Mouse (Mus musculus): ENCODE results near the gene Adam22.

The Adam22 gene

DNA sequence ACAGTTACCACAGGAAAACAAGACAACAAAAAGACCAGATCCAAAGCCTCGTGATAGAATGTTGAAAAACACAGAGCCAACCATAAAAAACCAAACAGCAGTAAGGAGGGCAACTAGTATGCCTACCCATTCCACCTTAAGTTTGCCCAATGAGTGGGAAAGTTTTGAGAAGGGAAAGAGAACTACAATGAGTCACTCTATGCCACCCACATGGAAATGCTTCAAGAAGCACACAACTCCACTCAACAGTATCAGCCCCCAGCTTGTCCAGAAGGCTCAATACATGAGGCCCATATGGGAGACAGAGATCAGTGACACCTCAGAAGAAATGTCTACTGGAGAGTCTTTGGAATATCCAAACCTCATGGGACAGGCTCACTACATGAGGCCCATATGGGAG, 187.3 kb downstream of the Adam22 start:
- no peak for DNase-seq (ENCODE audit: extremely low read depth, low read depth, low spot score)

DNA sequence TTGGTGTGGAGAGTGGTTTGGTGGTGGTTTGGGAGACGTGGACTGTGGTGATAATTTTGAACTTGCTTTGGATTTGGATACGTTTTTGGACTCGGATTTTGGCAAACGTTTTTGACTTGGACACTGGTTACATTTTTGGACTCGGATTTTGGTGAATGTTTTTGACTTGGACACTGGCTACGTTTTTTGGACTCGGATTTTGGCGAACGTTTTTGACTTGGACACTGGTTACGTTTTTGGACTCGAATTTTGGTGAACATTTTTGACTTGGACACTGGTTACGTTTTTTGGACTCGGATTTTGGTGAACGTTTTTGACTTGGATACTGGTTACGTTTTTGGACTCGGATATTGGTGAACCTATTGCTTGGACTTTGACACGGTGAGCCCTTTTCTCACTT, 189.8 kb downstream of the Adam22 start:
- DNase-seq (ENCODE audit: extremely low read depth, low read depth, low spot score): no peak

DNA sequence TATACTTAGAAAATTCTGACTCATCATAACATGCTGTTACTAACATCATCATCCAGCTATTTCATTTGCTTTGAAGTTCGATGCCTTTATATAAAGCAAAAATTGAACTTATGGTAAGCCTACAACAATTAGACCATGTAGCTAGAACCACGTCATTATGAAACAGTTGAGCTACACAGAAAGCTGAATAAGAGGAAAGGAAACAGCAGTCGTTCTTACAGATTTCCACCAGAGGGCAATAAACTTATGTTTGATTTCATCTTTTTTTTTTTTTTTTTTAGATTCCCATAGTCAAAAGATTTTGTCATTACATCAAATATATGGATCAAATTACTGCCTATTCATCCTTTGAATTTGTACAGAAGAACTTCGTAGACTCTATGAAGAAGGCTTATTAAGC, 203.2 kb downstream of the Adam22 start:
- no peak for DNase-seq (ENCODE audit: extremely low read depth, low read depth, low spot score)

DNA sequence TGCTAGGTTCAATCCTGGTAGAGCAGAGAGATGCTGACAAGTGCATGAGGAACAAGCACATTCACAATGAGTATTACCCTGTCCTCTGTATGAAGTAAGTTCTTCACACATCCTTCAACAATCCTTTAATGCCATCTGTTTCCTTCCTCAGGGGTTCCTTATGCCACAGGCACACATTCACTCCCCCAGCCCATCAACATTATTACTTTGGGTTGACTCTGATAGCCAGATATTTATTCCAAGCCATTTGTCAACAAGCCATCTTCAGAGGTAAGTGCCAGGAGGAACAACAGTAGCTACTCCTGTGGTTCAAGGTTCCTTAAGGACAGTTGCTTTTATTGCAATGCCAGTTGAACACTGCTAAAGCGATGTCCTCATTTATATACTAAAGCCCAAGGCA, 216.3 kb downstream of the Adam22 start:
- no peak for DNase-seq (ENCODE audit: extremely low read depth, low read depth, low spot score)

DNA sequence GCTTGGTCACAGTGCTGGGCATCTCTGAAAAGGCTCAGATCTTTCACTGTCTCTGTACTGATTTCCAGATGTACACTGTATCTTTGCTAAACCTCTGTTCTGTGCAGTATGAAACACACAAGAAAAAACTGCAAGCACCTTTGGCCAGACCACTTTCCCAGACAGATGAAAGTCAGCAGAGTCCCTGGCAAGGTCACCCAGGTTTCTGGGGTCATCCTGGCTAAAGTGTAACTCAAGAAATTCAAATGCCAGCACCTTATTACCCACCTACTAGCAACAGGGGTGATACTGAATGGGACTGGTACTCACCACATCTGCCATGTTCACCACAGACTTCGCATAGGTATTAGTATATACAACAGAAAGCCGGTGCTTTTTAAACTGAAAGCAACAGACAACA, 221.8 kb downstream of the Adam22 start:
- DNase-seq (ENCODE audit: extremely low read depth, low read depth, low spot score): no peak

DNA sequence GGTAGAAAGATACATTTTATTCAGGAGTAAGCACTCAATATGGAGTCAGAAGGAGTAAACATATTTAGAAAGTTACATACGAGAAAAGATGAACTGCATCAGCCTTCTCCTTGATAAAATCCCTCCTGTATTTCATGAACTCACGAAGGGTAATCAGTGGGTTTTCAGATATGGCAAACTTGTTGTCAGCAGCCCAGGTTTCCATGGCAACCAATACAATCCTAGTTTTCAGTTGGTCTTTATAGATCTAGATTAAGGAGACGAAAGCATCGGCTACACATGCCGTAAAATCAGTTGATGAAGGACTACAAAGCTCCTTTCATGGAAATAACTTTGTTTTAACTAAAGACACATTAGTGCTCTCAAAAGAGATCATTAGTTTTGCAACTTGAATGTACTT, 222.5 kb downstream of the Adam22 start:
- DNase-seq (ENCODE audit: extremely low read depth, low read depth, low spot score): no peak

DNA sequence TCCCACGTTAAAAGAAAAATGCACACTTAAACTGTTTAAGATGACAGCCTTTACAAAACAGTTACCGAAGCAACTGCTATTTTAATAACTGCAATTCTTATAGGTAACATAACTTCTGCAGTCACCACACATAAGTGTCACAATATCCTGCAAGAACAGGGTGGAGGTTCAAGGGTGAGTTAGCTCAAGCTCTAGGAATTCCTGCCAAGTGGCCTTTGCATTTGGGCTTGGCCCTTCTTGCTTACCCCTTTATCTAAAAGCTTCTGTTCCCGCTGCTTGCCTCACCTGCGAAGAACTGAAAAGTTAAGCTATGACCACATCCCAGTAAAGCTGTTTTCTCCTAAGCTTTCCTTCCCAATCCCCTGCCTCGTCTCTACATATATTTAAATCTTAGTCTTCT, 235.4 kb downstream of the Adam22 start:
- DNase-seq (ENCODE audit: extremely low read depth, low read depth, low spot score): no peak

DNA sequence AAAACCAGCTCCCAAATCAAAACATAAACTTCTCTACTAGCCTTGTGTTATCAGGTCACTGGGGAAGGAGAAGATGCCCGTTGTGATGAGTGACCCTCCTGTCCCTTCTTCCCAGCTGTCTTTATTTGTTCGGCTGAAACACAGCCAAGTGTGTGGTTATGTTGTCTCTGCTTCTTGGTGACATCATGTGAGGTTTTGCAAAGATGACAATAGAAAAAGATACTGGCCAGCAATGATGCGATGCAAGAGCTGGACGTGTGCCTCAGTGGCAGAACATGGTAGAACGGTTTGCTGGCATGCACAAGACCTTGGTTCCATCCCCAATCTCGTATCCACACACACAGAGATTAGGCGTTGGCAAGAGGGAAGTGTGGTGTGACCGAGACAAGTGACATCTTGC, 236.0 kb downstream of the Adam22 start:
- no peak for DNase-seq (ENCODE audit: extremely low read depth, low read depth, low spot score)

DNA sequence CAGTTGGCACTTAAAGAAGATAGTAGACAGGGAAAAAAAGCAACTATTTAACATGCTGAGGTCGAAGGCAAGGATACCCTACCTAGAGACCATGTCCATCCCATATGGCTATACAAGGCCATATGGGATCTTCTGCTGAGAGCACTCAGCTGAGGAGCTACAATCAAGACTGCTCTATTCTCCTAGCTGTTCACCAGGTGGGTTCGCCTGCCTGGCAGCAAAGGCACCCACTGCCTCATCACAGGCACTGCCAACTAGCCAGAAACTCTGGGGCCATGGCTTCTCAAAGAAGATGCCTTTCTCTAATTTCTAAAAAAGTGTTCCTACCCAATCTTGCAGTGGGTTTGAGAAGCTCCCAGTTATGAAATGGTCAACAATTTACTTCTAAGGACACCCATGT, 238.2 kb downstream of the Adam22 start:
- DNase-seq (ENCODE audit: extremely low read depth, low read depth, low spot score): no peak

DNA sequence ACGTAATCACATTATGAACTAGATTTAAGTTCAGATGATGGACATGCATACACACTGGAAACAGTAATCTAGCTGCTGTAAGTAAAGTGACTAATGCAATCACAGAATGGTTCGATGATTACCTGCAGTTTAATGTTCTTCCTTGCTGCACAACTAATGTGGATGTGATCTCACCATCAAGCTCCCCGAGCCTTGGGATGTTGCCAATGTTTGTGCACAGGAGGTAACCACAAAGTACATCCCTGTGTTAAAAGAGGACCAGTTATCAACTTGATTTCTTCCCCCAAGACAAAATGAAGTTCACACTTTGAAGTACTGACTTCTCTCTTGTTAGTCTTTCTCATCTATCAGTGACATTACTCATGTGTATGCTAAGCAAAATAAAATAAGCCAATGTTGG, 247.0 kb downstream of the Adam22 start:
- no peak for DNase-seq (ENCODE audit: extremely low read depth, low read depth, low spot score)

DNA sequence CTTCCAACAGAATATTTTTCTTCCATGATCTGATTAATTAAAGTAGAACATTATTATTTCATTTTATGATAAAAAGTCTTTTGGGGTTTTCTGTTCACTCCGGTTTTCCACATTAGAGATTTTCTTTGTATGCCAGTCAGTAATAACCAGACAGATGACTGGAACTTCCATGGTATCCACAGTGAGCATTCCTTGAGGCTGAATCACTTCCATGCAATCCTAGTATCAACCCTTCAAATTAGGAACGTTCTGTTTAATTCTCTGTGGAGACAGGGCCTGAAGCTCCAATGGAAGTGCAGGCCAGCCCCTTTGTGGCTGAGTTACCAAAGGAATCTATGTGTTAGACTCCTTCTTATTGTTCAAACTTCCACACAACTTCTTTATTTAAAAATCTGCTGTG, 247.9 kb downstream of the Adam22 start:
- DNase-seq (ENCODE audit: extremely low read depth, low read depth, low spot score): no peak

DNA sequence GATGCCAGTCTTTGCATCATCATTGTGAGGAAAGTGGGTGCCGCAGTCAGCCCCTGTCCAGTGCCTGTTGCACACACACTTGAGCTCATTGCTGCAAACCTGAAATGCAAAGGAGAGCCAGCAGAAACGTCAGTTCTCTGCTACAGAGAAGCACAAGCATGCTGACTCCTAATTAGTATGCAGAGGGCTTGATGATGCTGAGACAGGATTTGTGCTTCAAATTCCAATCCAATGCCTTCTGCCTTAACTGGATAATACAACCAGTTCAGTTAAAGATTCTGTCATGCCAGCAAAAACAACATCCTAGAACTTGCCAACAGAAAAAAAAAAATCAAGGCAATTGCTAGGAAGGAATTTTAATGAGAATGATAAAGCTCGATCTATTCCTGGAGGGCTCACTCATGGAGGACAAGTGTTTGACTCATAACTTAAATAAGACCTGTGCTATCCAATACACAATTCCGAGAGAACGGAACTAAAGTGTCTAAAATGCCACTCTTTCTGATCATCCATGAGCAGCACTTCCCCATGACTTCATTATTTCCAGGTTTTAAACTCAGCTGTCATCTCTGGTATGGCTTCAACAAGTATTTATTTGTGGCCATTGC, 251.3 kb downstream of the Adam22 start:
- no peak for DNase-seq (ENCODE audit: extremely low read depth, low read depth, low spot score)

DNA sequence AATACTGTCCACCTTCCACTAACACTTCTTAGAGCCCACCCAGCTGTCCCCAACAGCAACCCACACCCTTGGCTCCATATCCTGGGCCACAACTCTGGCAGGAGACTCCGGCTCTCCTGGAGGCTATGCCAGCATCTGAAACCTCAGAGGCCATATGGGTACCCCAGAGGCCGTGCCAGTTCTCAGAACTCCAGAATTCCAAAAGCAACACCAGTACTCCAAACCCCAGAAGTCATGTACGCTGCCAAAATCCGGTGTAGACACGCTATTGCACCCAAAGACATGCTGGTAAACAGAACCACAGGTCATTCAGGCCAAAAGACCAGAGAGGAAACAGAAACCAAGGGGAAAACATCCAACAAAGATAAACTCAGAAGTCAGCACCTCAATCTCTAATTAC, 255.7 kb downstream of the Adam22 start:
- DNase-seq (ENCODE audit: extremely low read depth, low read depth, low spot score): no peak

DNA sequence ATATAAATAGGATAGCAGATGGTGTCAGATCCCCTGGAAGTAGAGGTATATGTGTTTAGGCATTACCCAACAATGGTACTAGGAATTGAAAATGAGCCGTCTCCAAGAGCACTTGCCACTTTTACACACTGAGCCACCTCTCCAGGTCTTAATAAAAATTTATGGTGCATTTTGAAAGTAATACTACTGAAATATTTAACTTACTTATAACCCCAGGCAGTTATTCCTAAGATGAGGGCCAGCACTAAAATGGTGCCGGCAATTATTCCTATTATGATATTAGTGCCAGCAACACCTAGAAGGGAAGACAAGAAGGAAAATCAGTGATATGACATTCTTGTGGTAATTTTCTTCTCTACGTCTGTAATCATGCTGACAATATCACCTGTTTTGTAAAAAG, 256.3 kb downstream of the Adam22 start:
- no peak for DNase-seq (ENCODE audit: extremely low read depth, low read depth, low spot score)

DNA sequence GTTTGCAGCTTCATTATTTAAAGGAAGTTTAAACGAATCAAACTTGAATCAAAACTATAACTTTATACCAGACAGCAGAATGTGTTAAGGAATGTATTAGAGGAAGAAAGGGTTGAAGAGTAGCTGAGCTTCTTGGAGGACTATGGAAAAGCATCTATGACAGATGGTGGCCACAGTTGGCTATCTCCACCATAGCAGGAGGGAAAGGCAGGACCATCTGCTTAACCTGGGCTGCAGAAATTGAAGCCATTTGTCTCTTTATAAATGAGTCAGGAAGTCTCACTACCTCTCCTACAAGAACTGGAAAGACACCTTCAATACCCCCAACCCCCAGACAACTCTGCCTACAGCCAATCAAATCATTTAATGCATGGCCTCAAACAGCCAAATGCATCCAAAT, 272.3 kb downstream of the Adam22 start:
- DNase-seq (ENCODE audit: extremely low read depth, low read depth, low spot score): no peak

DNA sequence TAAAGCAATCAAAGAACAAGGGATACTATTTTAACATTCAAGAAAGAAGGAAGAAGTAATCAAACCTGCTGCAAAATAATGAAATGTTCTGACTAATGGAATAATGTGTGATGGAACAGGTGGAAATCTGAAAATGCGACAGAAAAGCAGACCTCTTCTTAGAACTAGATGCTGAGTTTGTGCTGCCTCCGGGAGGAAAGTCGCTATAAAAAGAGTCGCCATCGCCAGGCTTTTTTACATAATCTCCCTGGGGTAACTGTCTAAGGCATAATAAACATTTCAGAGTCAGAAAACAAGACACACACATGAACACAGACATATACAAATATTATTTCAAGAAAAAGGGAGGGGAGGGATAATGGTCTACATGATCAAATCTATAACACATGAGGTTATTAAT, 273.0 kb downstream of the Adam22 start:
- DNase-seq (ENCODE audit: extremely low read depth, low read depth, low spot score): no peak

DNA sequence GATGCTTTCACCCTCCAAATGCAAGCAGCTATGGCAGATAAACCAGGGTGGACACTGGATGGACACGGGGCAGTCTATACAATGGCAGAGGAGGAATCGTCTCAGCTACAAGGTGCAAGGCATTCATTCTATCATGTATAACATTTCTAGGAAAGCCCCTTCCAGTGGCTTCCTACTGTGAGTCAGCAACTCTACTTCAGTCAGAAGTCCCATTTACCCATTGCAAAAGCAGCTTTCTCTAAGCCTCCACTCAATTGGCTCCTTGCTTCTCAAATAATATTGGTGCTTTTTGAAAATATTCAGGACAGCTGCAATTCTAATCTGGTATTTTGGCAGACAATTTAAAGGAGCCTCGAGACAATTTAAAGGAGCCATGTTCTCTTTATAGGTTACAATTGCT, 279.8 kb downstream of the Adam22 start:
- DNase-seq (ENCODE audit: extremely low read depth, low read depth, low spot score): no peak

DNA sequence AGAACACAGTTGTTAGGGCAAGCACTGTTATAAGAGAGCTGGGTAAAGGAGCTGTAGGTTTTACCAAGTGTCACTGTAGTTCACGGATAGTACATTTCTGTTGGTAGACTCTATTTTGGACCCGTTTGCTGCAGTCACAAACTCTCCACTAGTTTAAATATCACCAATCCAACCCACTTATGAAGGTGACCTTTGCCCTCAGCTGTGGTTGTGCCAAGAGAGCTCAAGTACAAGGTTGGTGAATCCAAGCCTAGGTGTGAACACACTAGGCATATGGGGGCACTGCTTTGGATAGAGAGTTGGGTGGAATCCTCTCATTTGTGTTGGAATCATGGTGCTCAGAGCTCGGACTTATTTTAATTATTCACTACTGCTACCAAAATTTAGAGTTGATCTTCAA, 282.3 kb downstream of the Adam22 start:
- DNase-seq (ENCODE audit: extremely low read depth, low read depth, low spot score): no peak

DNA sequence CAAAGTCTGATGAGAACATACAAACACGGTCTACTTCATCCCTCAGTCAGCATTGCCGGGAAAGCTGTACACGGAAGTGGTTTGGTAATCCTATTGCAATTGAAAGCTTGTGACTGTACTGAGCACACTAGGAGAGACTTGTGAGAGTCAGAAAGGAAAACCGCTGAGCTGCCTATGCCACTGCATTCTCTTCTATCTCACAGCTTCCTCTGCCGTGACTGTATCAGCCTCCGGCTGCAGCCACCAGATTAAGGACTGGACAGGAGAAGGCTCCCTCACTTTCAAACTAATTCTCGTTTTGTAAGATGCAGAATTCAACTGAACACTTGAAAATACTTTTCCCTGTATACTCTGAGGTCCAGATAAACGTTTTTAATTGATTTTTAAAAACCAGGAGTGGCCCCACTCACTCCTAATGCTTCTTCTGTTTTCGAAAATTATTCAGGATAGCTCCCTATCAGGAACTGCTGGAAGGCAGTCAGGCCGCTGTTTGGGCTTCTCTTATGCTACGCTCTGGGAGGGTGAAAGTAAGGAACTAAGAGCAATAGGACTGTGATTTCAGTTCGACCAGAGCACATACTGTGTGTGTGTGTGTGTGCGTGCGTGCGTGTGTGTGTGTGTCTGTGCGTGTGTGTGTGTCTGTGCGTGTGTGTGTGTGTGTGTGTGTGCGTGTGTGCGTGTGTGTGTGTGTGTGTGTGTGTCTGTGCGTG, 285.0 kb downstream of the Adam22 start:
- DNase-seq (ENCODE audit: extremely low read depth, low read depth, low spot score): no peak

DNA sequence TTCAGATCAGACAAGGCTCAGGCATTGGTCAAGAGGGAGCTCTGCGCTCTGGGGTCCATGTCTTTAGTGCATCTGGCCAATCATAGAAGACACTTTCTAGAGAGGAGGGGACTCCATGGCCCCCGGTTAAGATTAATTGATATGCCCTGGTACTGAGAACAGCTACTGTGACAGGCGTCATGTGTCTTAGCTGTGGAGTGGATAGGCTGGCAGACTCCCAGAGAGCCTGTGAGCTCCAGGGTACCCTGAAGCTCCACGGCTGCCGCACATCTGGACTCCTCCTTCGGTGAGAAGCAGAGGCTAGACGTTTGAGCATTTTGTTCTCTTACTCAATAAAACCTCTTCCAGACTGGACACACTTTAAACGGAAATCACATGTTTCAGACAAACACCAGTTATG, 290.5 kb downstream of the Adam22 start:
- no peak for DNase-seq (ENCODE audit: extremely low read depth, low read depth, low spot score)

DNA sequence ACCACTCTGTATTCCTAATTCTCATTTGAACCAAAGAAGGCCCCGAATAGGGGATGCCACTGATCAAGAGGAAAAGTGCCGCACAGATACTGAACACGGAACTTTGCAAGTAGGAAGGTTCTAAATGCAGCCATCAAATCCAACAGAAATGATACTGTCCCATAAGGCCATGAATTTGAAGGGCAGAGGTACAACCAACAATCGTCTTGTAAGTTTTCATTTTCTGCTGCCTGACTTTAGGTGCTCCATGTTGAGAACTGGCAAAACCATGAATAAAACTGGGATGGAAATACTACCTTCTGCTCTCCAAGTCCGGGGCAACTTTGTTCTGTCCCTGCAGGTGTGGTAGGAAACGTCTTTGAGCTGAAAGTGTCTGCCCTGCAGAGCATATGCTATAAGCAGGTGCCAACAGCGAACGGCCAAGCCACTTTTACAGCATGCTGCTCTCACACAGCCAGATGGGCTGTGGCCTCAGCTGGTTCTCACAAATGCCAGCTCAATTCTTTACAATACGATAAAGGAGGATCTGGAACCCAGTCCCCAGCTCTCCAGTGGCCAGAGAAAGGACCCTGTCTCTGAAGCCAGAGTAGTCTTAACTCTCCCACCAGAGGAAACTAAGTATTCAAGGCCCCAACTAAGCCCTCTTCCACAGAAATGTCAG, 293.9 kb downstream of the Adam22 start:
- DNase-seq (ENCODE audit: extremely low read depth, low read depth, low spot score): no peak

DNA sequence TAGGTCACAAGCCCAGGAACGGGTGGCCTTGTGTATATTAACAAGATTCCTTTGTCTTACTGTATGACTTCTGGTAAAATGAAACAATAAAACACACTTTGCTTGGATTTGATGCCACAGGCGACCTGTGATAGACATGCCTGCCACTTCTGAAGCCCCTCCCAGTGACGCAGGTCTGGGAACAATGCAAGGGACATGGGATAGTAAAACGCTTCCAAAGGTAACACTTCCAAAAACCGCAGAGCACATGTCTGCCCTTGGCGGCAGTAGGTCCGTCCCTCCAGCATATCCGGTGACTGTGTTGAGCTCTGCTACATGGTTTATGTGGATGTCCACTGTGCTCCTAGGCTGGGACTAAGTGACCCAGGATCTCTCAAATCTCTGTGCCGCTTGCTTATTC, 294.6 kb downstream of the Adam22 start:
- DNase-seq (ENCODE audit: extremely low read depth, low read depth, low spot score): no peak

DNA sequence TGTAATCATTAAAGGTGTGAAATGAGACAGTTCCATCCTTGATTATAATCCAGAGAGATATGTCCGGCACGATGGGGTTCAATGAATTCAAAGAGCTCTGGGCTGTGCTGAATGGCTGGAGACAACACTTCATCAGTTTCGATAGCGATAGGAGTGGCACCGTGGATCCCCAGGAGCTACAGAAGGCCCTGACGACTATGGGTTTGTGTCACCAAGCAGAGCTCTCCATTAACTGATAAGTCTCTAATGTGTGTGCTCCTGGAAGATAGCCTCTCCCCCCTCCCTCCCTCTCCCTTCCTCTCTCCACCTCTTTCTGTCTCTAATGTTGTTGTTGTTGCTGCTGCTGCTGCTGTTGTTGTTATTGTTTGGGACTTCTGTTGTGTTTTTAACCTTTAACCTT, 304.8 kb downstream of the Adam22 start:
- DNase-seq (ENCODE audit: extremely low read depth, low read depth, low spot score): no peak

All from fat pad, adult 2 months (tissue).